ENCODE assay signal across 22 mouse cellular contexts in genomic region chr12:54333632-54334321, GRCm38 (mm10).
DNase-seq lines count a peak whose midpoint lies in the region; ATAC-seq lines count a peak whose summit lies in the region.
"Had no signal": no experiment of that assay in that cellular context is flagged by ENCODE, and none has a peak within 500 bp of the region (broad histone marks: within the 10 kb centered on the region; RNA-seq: fewer than 3 reads in every experiment).

No protein-coding gene starts in this region.

- WGBS in hindbrain, embryonic 12.5 days = 85% methylated on average over 14 of the region's 14 CpGs
- WGBS in hindbrain, embryonic 11.5 days = 89% methylated on average over 14 of the region's 14 CpGs
- WGBS in midbrain, embryonic 12.5 days = 84% methylated on average over 14 of the region's 14 CpGs
- WGBS in midbrain, embryonic 14.5 days = 75% methylated on average over 14 of the region's 14 CpGs
- WGBS in stomach, embryonic 16.5 days = 84% methylated on average over 14 of the region's 14 CpGs

- H3K4me3 ChIP-seq in hindbrain, embryonic 12.5 days = no peak overlapping the region
- no peak overlapping the region for H3K4me3 ChIP-seq in hindbrain, embryonic 11.5 days (ENCODE audit: low read depth, low read length)
- no peak overlapping the region for H3K4me3 ChIP-seq in midbrain, embryonic 12.5 days
- no peak overlapping the region for H3K4me3 ChIP-seq in midbrain, embryonic 14.5 days (replicated peaks; ENCODE audit: low read depth, low read length)
- H3K4me3 ChIP-seq in stomach, embryonic 16.5 days (replicated peaks; ENCODE audit: low read length) = no peak overlapping the region
- H3K4me3 ChIP-seq: embryonic facial prominence, embryonic 12.5 days; heart, adult 2 months; layer of hippocampus, adult 2 months; left cerebral cortex, adult 2 months; limb, embryonic 10.5 days; liver, embryonic 12.5 days; lung, embryonic 15.5 days had no signal

- H3K9ac ChIP-seq in hindbrain, embryonic 12.5 days = no peak overlapping the region
- H3K9ac ChIP-seq in hindbrain, embryonic 11.5 days (ENCODE audit: low read depth, low read length) = no peak overlapping the region
- no peak overlapping the region for H3K9ac ChIP-seq in midbrain, embryonic 12.5 days (replicated peaks)
- no peak overlapping the region for H3K9ac ChIP-seq in midbrain, embryonic 14.5 days (replicated peaks; ENCODE audit: low read length)
- no peak overlapping the region for H3K9ac ChIP-seq in stomach, embryonic 16.5 days (ENCODE audit: low read length)
- H3K9ac ChIP-seq: embryonic facial prominence, embryonic 12.5 days; liver, embryonic 12.5 days; lung, embryonic 15.5 days had no signal

- 0 out of 2 replicates have a peak overlapping the region, but pooled peaks have one; percentile 13 for H3K27ac ChIP-seq in hindbrain, embryonic 12.5 days
- no peak overlapping the region for H3K27ac ChIP-seq in hindbrain, embryonic 11.5 days (ENCODE audit: low read depth, low read length)
- H3K27ac ChIP-seq in midbrain, embryonic 12.5 days (replicated peaks) = peak overlapping the region; percentile 60; the same call in 1 of the 2 replicates
- H3K27ac ChIP-seq in midbrain, embryonic 14.5 days (replicated peaks; ENCODE audit: low read depth, low read length) = no peak overlapping the region
- peak overlapping the region; percentile 58; the same call in 1 of the 2 replicates for H3K27ac ChIP-seq in stomach, embryonic 16.5 days (ENCODE audit: low read length)
- H3K27ac ChIP-seq: embryonic facial prominence, embryonic 12.5 days; heart, adult 2 months; kidney, postnatal 0 days; left cerebral cortex, adult 2 months; limb, embryonic 10.5 days; liver, embryonic 12.5 days; lung, embryonic 15.5 days had no signal

- ATAC-seq in hindbrain, embryonic 12.5 days (ENCODE audit: low FRiP score) = no peak
- no peak for ATAC-seq in hindbrain, embryonic 11.5 days (ENCODE audit: low FRiP score)
- no peak for ATAC-seq in midbrain, embryonic 12.5 days (ENCODE audit: low FRiP score, low read depth)
- no peak for ATAC-seq in midbrain, embryonic 14.5 days (ENCODE audit: low FRiP score, low TSS enrichment)
- ATAC-seq in stomach, embryonic 16.5 days (ENCODE audit: insufficient read depth, low FRiP score) = no peak
- ATAC-seq: activated CD4-positive, CD25-positive, alpha-beta regulatory T cell, adult 4 months; liver, embryonic 12.5 days; Patski had no signal

- no peaks in the 10 kb centered on the region for H3K27me3 ChIP-seq in hindbrain, embryonic 12.5 days
- H3K27me3 ChIP-seq in hindbrain, embryonic 11.5 days (ENCODE audit: control insufficient read depth, insufficient read depth, low read length) = no peaks in the 10 kb centered on the region
- peaks cover 6% of the 10 kb centered on the region; the same call in 1 of the 2 replicates for H3K27me3 ChIP-seq in midbrain, embryonic 12.5 days
- H3K27me3 ChIP-seq in midbrain, embryonic 14.5 days (ENCODE audit: control insufficient read depth, insufficient read depth, low read length) = no peaks in the 10 kb centered on the region
- no peaks in the 10 kb centered on the region for H3K27me3 ChIP-seq in stomach, embryonic 16.5 days (ENCODE audit: control insufficient read depth, insufficient read depth, low read length)
- H3K27me3 ChIP-seq: embryonic facial prominence, embryonic 12.5 days; liver, embryonic 12.5 days; lung, embryonic 15.5 days; Patski had no signal

- no peaks in the 10 kb centered on the region for H3K36me3 ChIP-seq in hindbrain, embryonic 12.5 days
- no peaks in the 10 kb centered on the region for H3K36me3 ChIP-seq in hindbrain, embryonic 11.5 days (ENCODE audit: control insufficient read depth, insufficient read depth, low read length)
- no peaks in the 10 kb centered on the region for H3K36me3 ChIP-seq in midbrain, embryonic 12.5 days
- no peaks in the 10 kb centered on the region for H3K36me3 ChIP-seq in midbrain, embryonic 14.5 days (ENCODE audit: control insufficient read depth, insufficient read depth, low read length)
- H3K36me3 ChIP-seq in stomach, embryonic 16.5 days (ENCODE audit: control insufficient read depth, insufficient read depth, low read length) = no peaks in the 10 kb centered on the region
- H3K36me3 ChIP-seq: embryonic facial prominence, embryonic 12.5 days; limb, embryonic 10.5 days; liver, embryonic 12.5 days; lung, embryonic 15.5 days had no signal

- H3K4me2 ChIP-seq in hindbrain, embryonic 12.5 days (replicated peaks) = no peak overlapping the region
- no peak overlapping the region for H3K4me2 ChIP-seq in hindbrain, embryonic 11.5 days (replicated peaks; ENCODE audit: low read depth, low read length)
- no peak overlapping the region for H3K4me2 ChIP-seq in midbrain, embryonic 12.5 days (replicated peaks)
- H3K4me2 ChIP-seq in midbrain, embryonic 14.5 days (ENCODE audit: low read length) = no peak overlapping the region
- H3K4me2 ChIP-seq in stomach, embryonic 16.5 days (ENCODE audit: low read depth, low read length) = peak overlapping the region; percentile 17; the same call in 1 of the 2 replicates
- H3K4me2 ChIP-seq: embryonic facial prominence, embryonic 12.5 days; liver, embryonic 12.5 days; lung, embryonic 15.5 days had no signal

- peaks cover 7% of the 10 kb centered on the region for H3K4me1 ChIP-seq in hindbrain, embryonic 12.5 days
- H3K4me1 ChIP-seq in hindbrain, embryonic 11.5 days (replicated peaks; ENCODE audit: control insufficient read depth, insufficient read depth, low read length) = no peaks in the 10 kb centered on the region
- H3K4me1 ChIP-seq in midbrain, embryonic 12.5 days = peaks cover 15% of the 10 kb centered on the region
- H3K4me1 ChIP-seq in midbrain, embryonic 14.5 days (ENCODE audit: control insufficient read depth, insufficient read depth, low read length) = peaks cover 17% of the 10 kb centered on the region; the same call in 1 of the 2 replicates
- peaks cover 8% of the 10 kb centered on the region; the same call in 1 of the 2 replicates for H3K4me1 ChIP-seq in stomach, embryonic 16.5 days (ENCODE audit: control insufficient read depth, insufficient read depth, low read length)
- H3K4me1 ChIP-seq: embryonic facial prominence, embryonic 12.5 days; liver, embryonic 12.5 days had no signal

- DNase-seq in hindbrain, embryonic 11.5 days (ENCODE audit: low spot score) = no peak
- no peak for DNase-seq in midbrain, embryonic 14.5 days
- peak; percentile 22 for DNase-seq in induced T-regulatory cell, adult 2 months (ENCODE audit: low read depth)
- DNase-seq in urinary bladder, postnatal 4 days (ENCODE audit: low spot score in 2 of 2) = no peak
- no peak for DNase-seq in layer of hippocampus, postnatal 10 days (ENCODE audit: low spot score in 2 of 2)
- DNase-seq: adrenal gland, postnatal 14 days; B cell, adult 2 months; cerebellum, adult 18-20 months; right cerebral cortex, postnatal 25 days had no signal

- H3K9me3 ChIP-seq in hindbrain, embryonic 12.5 days (replicated peaks) = no peaks in the 10 kb centered on the region
- H3K9me3 ChIP-seq in hindbrain, embryonic 11.5 days (ENCODE audit: control insufficient read depth, low read length) = no peaks in the 10 kb centered on the region
- H3K9me3 ChIP-seq in midbrain, embryonic 12.5 days = no peaks in the 10 kb centered on the region
- no peaks in the 10 kb centered on the region for H3K9me3 ChIP-seq in midbrain, embryonic 14.5 days (ENCODE audit: control insufficient read depth, low read length)
- H3K9me3 ChIP-seq in stomach, embryonic 16.5 days (replicated peaks; ENCODE audit: control insufficient read depth, low read length) = no peaks in the 10 kb centered on the region
- H3K9me3 ChIP-seq: embryonic facial prominence, embryonic 12.5 days; limb, embryonic 10.5 days; liver, embryonic 12.5 days; lung, embryonic 15.5 days had no signal

Comparison
In these comparisons a context has a peak if more than half of its experiments do, and no peak if none do; other contexts are left out.
1. H3K27ac ChIP-seq: peak in hindbrain, embryonic 12.5 days (single experiment), midbrain, embryonic 12.5 days (single experiment) and stomach, embryonic 16.5 days (single experiment); none in hindbrain, embryonic 11.5 days (single experiment) and midbrain, embryonic 14.5 days (single experiment).